Mouse (Mus musculus) hindbrain, embryonic 13.5 days (tissue): Measurements from ENCODE around the gene Ccdc58. TPM values are rescaled to one million over a fixed set of nuclear protein-coding genes. Genes with fewer than 3 reads are reported as not detected.
A peak's percentile ranks its signal among the peaks of the same experiment; 100 is the strongest.
"Not testable (repeated sequence)": the region's sequence is repeated elsewhere in the genome, so short reads cannot be mapped to it uniquely, and the experiment has no call there.

Source experiments
- ATAC-seq: fragments of 200-750 bp; cut with Nextera tagmentation; 2 replicates; pipeline ENCODE4 v1.8.0; 2017; ENCODE audit warnings: moderate TSS enrichment; ENCODE audit not compliant: low FRiP score
- H3K27ac ChIP-seq: fragments of 300-500 bp; sonication (generic); 2 replicates; pipeline ENCODE4 v1.5.1; 2015; ENCODE audit warnings: inconsistent platforms, mild to moderate bottlenecking, moderate library complexity
- H3K27me3 ChIP-seq: fragments of 300-500 bp; sonication (generic); 2 replicates; pipeline ENCODE4 v1.6.1; 2015; ENCODE audit warnings: mild to moderate bottlenecking, inconsistent platforms
- H3K36me3 ChIP-seq: fragments of 300-500 bp; sonication (generic); 2 replicates; pipeline ENCODE4 v1.6.1; 2015; ENCODE audit warnings: mild to moderate bottlenecking, inconsistent platforms
- H3K4me1 ChIP-seq: fragments of 300-500 bp; sonication (generic); replicated peaks from 2 replicates; pipeline ENCODE4 v1.6.1; 2015; ENCODE audit warnings: inconsistent platforms
- H3K4me2 ChIP-seq: fragments of 300-500 bp; sonication (generic); 2 replicates; pipeline ENCODE4 v1.6.1; 2015; ENCODE audit warnings: inconsistent platforms, mild to moderate bottlenecking, moderate library complexity
- H3K4me3 ChIP-seq: fragments of 300-500 bp; sonication (generic); 2 replicates; pipeline ENCODE4 v1.5.1; 2015; ENCODE audit warnings: mild to moderate bottlenecking, inconsistent platforms
- H3K9ac ChIP-seq: fragments of 300-500 bp; sonication (generic); 2 replicates; pipeline ENCODE4 v1.6.1; 2015; ENCODE audit warnings: mild to moderate bottlenecking, inconsistent platforms
- H3K9me3 ChIP-seq: fragments of 300-500 bp; sonication (generic); 2 replicates; pipeline ENCODE4 v1.6.1; 2016; ENCODE audit warnings: inconsistent platforms
- WGBS: fragments of 180-500 bp; shearing (Covaris S2); methylation state at CpG from one replicate; pipeline ENCODE4 v1.1.7; 2015; 5-methylcytosine and 5-hydroxymethylcytosine counted together
- polyA plus RNA-seq: library from polyadenylated mRNA; unstranded; fragments of >200 nt; fragmentation: Nextera tagmentation; extraction: Ambion mirVana; gene quantifications from 2 replicates; pipeline ENCODE4 v1.2.1, GENCODE M21; 2015

Gene Ccdc58
- polyA plus RNA-seq, 1 experiment from 2014 or later = 35.2 TPM

- no peak overlapping the region for H3K4me2 ChIP-seq
- H3K4me3 ChIP-seq = no peak overlapping the region
- no peaks in the 10 kb centered on the region for H3K27me3 ChIP-seq
- H3K9ac ChIP-seq = no peak overlapping the region
- no peak for ATAC-seq
- no peaks in the 10 kb centered on the region for H3K4me1 ChIP-seq
- H3K27ac ChIP-seq = no peak overlapping the region
- no peaks in the 10 kb centered on the region for H3K36me3 ChIP-seq
- H3K9me3 ChIP-seq = no peaks in the 10 kb centered on the region
- 82% methylated on average over 8 of the region's 8 CpGs for WGBS
Observed at GRCm38 (mm10) chr16:36057933-36058475, 13.5 kb upstream of the Ccdc58 start.

GRCm38 (mm10) chr16:36062534-36062933 is 9.0 kb upstream of the Ccdc58 start:
- ATAC-seq, H3K27ac ChIP-seq, H3K9ac ChIP-seq, H3K36me3 ChIP-seq, H3K4me2 ChIP-seq, H3K4me3 ChIP-seq, H3K9me3 ChIP-seq, H3K27me3 ChIP-seq, H3K4me1 ChIP-seq: not testable (repeated sequence)
- 81% methylated on average over 1 of the region's 1 CpGs for WGBS

DNA sequence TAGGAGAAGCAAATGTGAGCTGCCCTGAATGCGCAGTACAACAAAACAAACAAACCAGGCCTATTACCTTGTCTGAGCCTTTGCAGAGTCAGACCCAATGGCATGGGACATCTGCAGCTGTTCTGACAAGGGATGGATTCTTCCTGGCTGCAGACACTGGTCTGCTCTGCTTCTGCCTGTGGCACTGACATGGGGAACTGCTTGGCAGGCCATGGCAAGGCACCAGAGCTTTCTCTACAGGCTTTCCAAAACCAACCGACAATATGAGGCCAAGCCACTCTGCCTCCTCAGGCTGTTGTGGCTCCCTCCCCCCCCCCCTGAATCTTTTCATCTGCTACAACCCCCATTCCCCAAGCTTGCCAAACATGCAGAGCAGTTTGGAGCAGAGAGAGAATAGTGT is 8.2 kb upstream of the Ccdc58 start:
- Histone ChIP-seq H3K4me3 (no peak overlapping the region), H3K4me2 (no peak overlapping the region), H3K27me3 (no peaks in the 10 kb centered on the region), H3K4me1 (peaks cover 11% of the 10 kb centered on the region), H3K9ac (no peak overlapping the region), H3K27ac (no peak overlapping the region), H3K36me3 (no peaks in the 10 kb centered on the region), H3K9me3 (no peaks in the 10 kb centered on the region)
- WGBS = 91% methylated on average over 2 of the region's 2 CpGs
- no peak for ATAC-seq

- H3K4me1 ChIP-seq = peaks cover 25% of the 10 kb centered on the region
- H3K4me3 ChIP-seq = no peak overlapping the region
- no peak for ATAC-seq
- H3K4me2 ChIP-seq = no peak overlapping the region
- no peaks in the 10 kb centered on the region for H3K9me3 ChIP-seq
- no peak overlapping the region for H3K9ac ChIP-seq
- no peaks in the 10 kb centered on the region for H3K27me3 ChIP-seq
- WGBS = 87% methylated on average over 5 of the region's 5 CpGs
- no peaks in the 10 kb centered on the region for H3K36me3 ChIP-seq
- no peak overlapping the region for H3K27ac ChIP-seq
Observed at GRCm38 (mm10) chr16:36064904-36065303, 6.6 kb upstream of the Ccdc58 start.

DNA sequence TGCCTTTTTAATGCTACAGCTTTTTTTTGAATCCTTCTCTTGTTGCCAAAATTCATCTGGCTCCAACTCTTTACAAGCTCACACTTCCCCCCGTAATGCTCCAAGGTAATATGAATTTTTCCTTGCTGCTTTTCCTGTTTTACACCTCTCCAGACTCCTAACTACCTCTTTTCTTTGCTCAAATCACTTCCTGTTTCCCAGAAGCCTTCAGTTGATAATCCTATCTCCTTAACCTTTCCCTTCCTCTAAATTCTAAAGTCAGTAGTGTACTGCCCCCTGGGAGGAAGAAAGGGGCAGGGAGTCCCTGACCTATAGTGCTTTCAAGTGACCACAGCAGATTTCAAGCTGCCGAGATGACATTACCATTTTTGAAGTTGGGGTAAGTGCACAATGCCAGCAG is 3.8 kb upstream of the Ccdc58 start:
- no peak overlapping the region for H3K4me3 ChIP-seq
- H3K27me3 ChIP-seq = no peaks in the 10 kb centered on the region
- H3K9me3 ChIP-seq = no peaks in the 10 kb centered on the region
- ATAC-seq = no peak
- WGBS = 66% methylated on average over 2 of the region's 2 CpGs
- no peaks in the 10 kb centered on the region for H3K36me3 ChIP-seq
- no peak overlapping the region for H3K4me2 ChIP-seq
- peaks cover 38% of the 10 kb centered on the region for H3K4me1 ChIP-seq
- H3K27ac ChIP-seq = no peak overlapping the region
- H3K9ac ChIP-seq = no peak overlapping the region

DNA sequence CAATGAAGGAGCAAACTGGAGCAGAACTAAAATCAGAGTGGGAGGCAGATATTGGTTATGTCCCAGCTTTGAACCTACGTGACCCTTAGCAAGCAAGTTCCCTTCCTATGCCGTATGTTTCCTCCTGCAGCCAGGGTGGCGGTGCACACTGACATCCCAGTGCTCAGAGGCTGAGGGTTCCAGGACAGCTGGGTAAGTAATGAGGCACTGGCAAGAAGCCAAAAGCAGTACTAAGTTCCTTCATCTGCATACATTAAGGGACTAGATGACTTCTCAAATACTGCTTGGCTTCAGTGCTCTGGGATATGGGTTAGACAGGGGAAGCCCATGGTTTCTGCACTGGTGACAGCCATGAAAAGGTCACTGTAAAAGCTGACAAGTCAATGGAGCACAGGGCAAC is 3.1 kb upstream of the Ccdc58 start:
- H3K27me3 ChIP-seq = no peaks in the 10 kb centered on the region
- H3K27ac ChIP-seq = no peak overlapping the region
- 64% methylated on average over 3 of the region's 3 CpGs for WGBS
- 0 out of 2 replicates have a peak overlapping the region, but pooled peaks have one; percentile 5 for H3K9ac ChIP-seq
- no peak overlapping the region for H3K4me3 ChIP-seq
- peaks cover 40% of the 10 kb centered on the region for H3K4me1 ChIP-seq
- H3K36me3 ChIP-seq = no peaks in the 10 kb centered on the region
- ATAC-seq = no peak
- no peak overlapping the region for H3K4me2 ChIP-seq
- no peaks in the 10 kb centered on the region for H3K9me3 ChIP-seq

- no peak for ATAC-seq
- H3K9me3 ChIP-seq = no peaks in the 10 kb centered on the region
- H3K4me1 ChIP-seq = peaks cover 36% of the 10 kb centered on the region
- 0 out of 2 replicates have a peak overlapping the region, but pooled peaks have one; percentile 0 for H3K9ac ChIP-seq
- no peak overlapping the region for H3K27ac ChIP-seq
- H3K4me3 ChIP-seq = peak overlapping the region; percentile 75
- H3K4me2 ChIP-seq = peak overlapping the region; percentile 82
- H3K36me3 ChIP-seq = no peaks in the 10 kb centered on the region
- H3K27me3 ChIP-seq = no peaks in the 10 kb centered on the region
- WGBS = 40% methylated on average over 9 of the region's 9 CpGs
Observed at GRCm38 (mm10) chr16:36069819-36070575, 1.5 kb upstream of the Ccdc58 start.

DNA sequence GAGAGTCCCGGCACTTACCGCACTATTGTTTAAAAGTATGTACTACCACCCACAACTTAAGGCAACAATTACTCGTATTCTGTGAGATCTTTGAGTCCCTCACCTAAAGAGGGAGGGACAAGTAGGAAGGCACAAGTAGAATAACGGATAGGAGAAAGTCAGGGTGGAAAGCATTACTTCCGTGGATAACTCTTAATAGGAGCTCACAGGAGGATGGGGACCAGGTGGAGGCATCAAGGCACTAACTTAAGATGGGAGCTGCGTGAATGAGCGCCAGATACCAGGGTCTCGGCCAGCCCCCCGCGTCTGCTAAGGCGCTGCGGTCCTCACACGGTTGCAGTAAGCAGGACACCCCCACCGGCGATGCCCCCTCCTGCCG is 425 bp upstream of the Ccdc58 start:
- peak overlapping the region; percentile 85 for H3K9ac ChIP-seq
- H3K4me1 ChIP-seq = peaks cover 36% of the 10 kb centered on the region
- H3K4me2 ChIP-seq = peak overlapping the region; percentile 82
- H3K9me3 ChIP-seq = no peaks in the 10 kb centered on the region
- H3K27ac ChIP-seq = peak overlapping the region; percentile 97
- no peaks in the 10 kb centered on the region for H3K27me3 ChIP-seq
- H3K4me3 ChIP-seq = peak overlapping the region; percentile 75
- H3K36me3 ChIP-seq = no peaks in the 10 kb centered on the region
- WGBS = 0% methylated on average over 16 of the region's 16 CpGs
- no peak for ATAC-seq

GRCm38 (mm10) chr16:36072410-36073011 is 1.0 kb downstream of the Ccdc58 start:
- H3K4me1 ChIP-seq = peaks cover 36% of the 10 kb centered on the region
- peak overlapping the region; percentile 97 for H3K27ac ChIP-seq
- peak overlapping the region; percentile 85 for H3K9ac ChIP-seq
- ATAC-seq = no peak
- no peaks in the 10 kb centered on the region for H3K27me3 ChIP-seq
- H3K36me3 ChIP-seq = no peaks in the 10 kb centered on the region
- peak overlapping the region; percentile 75 for H3K4me3 ChIP-seq
- H3K4me2 ChIP-seq = peak overlapping the region; percentile 82
- no peaks in the 10 kb centered on the region for H3K9me3 ChIP-seq
- 31% methylated on average over 8 of the region's 8 CpGs for WGBS

- no peaks in the 10 kb centered on the region for H3K27me3 ChIP-seq
Observed at GRCm38 (mm10) chr16:36074772-36075171, 3.3 kb downstream of the Ccdc58 start.

DNA sequence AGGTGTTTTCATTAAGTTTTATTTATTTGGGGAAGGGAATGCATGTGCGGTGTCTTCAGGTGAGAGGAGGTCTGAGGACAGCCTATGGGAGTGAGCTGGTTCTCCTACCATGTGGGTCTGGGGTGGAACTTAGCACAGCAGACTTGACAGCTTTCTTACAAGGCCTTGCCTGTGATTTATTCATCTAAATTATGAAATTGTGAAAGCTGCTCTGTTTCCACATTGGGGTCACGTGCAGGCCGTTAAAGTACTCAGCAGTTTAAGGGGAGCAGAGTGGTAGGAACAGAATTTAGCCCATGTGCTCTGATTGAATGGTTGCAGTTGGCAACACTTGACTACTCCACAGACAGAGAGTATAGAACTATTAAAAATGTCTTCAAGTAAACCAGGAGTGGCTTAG is 8.4 kb downstream of the Ccdc58 start:
- no peak overlapping the region for H3K27ac ChIP-seq
- no peaks in the 10 kb centered on the region for H3K4me1 ChIP-seq
- H3K9ac ChIP-seq = no peak overlapping the region
- WGBS = 96% methylated on average over 3 of the region's 3 CpGs
- no peak for ATAC-seq
- no peaks in the 10 kb centered on the region for H3K9me3 ChIP-seq
- H3K27me3 ChIP-seq = no peaks in the 10 kb centered on the region
- no peak overlapping the region for H3K4me3 ChIP-seq
- no peak overlapping the region for H3K4me2 ChIP-seq
- H3K36me3 ChIP-seq = peaks cover 11% of the 10 kb centered on the region

More at GRCm38 (mm10) chr16:36074772-36075171, 3.3 kb downstream of the Ccdc58 start:
- no peak for ATAC-seq
- Histone ChIP-seq H3K9ac (no peak overlapping the region), H3K4me2 (no peak overlapping the region), H3K4me1 (peaks cover 16% of the 10 kb centered on the region), H3K4me3 (no peak overlapping the region), H3K27ac (no peak overlapping the region), H3K9me3 (no peaks in the 10 kb centered on the region), H3K36me3 (no peaks in the 10 kb centered on the region)
- WGBS = 96% methylated on average over 3 of the region's 3 CpGs

DNA sequence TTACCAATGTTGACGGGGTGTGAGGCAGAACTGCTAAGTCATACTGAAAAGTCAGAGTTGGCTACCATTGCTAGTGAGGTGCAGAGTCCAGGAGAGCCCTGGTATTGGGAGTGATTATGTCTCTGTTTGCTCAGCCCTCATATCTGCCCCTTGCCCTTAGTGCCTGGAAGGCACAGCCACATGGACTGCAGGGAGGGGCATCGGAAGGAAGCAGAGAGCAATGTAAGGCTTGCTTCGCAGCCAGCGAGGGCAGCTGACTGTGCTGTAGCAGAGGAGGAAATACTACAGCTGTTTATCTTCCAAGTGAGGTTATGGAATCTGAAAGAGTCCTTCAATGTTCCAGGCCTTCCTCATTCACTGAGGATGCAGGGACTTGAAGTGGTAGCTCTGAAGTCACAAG is 16.4 kb downstream of the Ccdc58 start:
- WGBS = 96% methylated on average over 4 of the region's 4 CpGs
- no peak for ATAC-seq
- Histone ChIP-seq H3K9me3 (no peaks in the 10 kb centered on the region), H3K36me3 (peaks cover 53% of the 10 kb centered on the region), H3K4me3 (no peak overlapping the region), H3K27me3 (no peaks in the 10 kb centered on the region), H3K27ac (no peak overlapping the region), H3K9ac (no peak overlapping the region), H3K4me1 (no peaks in the 10 kb centered on the region), H3K4me2 (no peak overlapping the region)

DNA sequence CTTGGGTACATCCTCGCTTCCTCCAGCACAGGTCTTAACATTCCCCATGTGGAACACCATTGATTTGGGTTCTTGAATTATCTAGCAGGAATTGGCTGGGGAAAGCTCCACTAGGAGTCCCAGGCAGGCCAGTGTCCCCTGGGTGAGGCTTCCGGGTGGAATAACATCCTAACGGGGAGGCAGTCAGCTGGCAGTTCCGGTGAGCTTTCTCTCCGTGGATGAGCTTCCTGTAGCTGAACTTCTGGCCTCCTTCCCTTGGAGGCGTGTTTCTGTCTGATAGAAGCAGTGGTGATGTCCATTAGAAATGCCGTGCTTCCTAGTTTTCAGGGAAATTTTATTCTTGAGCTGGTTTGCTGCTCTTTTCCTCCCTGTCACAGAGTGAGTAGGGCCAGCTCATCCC is 17.6 kb downstream of the Ccdc58 start:
- H3K4me1 ChIP-seq = no peaks in the 10 kb centered on the region
- no peaks in the 10 kb centered on the region for H3K9me3 ChIP-seq
- 90% methylated on average over 7 of the region's 7 CpGs for WGBS
- peaks cover 48% of the 10 kb centered on the region for H3K36me3 ChIP-seq
- H3K9ac ChIP-seq = no peak overlapping the region
- ATAC-seq = no peak
- no peaks in the 10 kb centered on the region for H3K27me3 ChIP-seq
- no peak overlapping the region for H3K4me3 ChIP-seq
- no peak overlapping the region for H3K4me2 ChIP-seq
- H3K27ac ChIP-seq = no peak overlapping the region
